Mouse (Mus musculus): ENCODE results near the gene Shisal1. TPM values are rescaled to one million over a fixed set of nuclear protein-coding genes. Genes with fewer than 3 reads are reported as not detected.

Gene Shisal1
- total RNA-seq, 2 experiments from 2014 or later: 2.2 to 2.3 TPM

- DNase-seq: peak in 1 of 2 experiments; percentile 37
- intact Hi-C loops (cut with DNase I): no loop called here
These were observed 19.3 kb downstream of the Shisal1 start for GRCm38 (mm10) chr15:84427624-84428023.

GRCm38 (mm10) chr15:84425733-84426132 lies 21.2 kb downstream of the Shisal1 start:
- intact Hi-C loops (cut with DNase I): no loop called here
- DNase-seq: no peak

GRCm38 (mm10) chr15:84423781-84424180 lies 23.1 kb downstream of the Shisal1 start:
- no peak for DNase-seq
- intact Hi-C loops (cut with DNase I): no loop called here

GRCm38 (mm10) chr15:84418266-84418610 lies 28.7 kb downstream of the Shisal1 start:
- DNase-seq: no peak
- intact Hi-C loops (cut with DNase I): no loop called here

DNA sequence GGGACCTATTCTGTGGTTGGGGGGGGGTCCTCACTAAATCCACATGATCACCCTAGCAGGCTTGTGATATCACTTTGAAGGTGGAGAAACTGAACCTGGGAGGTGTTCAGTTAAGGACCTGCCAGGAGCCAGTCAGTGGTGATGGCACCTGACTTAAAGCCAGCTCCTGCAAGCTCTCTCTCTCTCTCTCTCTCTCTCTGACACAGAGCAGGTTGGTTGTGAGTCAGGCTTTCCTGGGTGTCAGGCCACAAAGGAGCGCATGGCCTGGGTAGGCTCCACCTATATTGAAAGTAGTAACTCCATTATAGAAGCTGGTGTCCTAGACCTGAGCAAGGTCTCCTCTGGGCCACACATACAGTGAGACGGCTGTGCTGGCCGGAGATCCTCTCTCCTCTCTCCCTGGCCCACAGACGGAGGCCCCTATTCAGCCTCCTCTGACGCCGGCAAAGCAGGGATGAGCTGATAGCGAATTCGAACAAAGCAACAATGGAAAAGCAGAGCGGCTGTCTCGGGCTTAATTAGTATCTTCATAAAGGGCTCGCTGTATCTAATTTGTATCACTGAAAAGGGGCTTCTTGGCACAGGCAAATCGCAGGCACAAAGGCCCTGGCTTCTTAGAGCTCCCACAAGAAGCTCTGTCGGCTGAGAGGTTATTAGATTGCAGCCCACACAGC lies 29.2 kb downstream of the Shisal1 start:
- no peak for DNase-seq
- intact Hi-C loops (cut with DNase I): no loop called here

DNA sequence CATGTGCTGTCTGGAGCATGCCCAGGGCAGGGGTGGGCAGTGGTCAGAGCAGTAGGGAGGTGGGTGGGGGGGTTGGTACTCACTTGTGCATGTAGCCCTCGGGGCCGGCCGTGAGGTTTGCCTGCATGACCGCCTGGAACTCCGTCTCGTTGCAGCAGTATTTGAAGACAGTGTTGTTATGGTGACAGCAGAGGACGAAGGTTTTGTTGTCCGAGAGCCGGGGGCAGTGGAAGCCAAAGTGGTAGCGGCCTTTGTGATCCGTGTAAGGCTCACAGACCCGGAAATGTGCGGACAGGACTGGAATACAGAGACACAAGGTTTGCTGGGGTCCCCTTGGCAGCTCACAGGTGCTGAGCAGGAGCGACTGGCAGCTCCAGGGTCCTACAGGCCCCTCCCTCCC lies 29.9 kb downstream of the Shisal1 start:
- intact Hi-C loops (cut with DNase I): no loop called here

GRCm38 (mm10) chr15:84414040-84414848 lies 32.7 kb downstream of the Shisal1 start:
- intact Hi-C loops (cut with DNase I): no loop called here

More for the DNA sequence above, 29.9 kb downstream of the Shisal1 start:
- no peak for DNase-seq

DNA sequence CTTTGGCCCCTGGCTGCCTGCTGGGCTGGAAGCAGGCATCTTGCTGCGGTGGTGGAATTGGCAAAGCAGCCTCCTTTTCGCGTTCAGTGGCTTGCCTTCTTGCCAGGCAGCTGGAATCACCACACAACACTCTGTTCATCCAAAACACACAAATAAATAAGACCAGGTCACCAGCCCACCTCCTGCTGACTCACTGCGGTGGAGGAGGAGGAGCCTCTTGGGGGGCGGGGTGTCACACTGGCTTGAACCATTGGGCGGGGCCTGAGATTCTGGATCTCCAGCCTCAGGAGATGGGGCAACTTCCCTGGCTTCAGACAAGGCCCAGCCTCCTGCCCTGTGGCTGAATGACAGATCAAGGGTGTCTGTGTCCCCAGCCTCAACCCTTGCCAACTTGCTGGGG lies 34.5 kb downstream of the Shisal1 start:
- intact Hi-C loops (cut with DNase I): no loop called here
- peak; percentile 42 for DNase-seq

More at GRCm38 (mm10) chr15:84414040-84414848, 32.7 kb downstream of the Shisal1 start:
- peak in 1 of 2 experiments; percentile 37 for DNase-seq

GRCm38 (mm10) chr15:84410052-84410451 lies 36.8 kb downstream of the Shisal1 start:
- no peak for DNase-seq
- intact Hi-C loops (cut with DNase I): no loop called here

DNA sequence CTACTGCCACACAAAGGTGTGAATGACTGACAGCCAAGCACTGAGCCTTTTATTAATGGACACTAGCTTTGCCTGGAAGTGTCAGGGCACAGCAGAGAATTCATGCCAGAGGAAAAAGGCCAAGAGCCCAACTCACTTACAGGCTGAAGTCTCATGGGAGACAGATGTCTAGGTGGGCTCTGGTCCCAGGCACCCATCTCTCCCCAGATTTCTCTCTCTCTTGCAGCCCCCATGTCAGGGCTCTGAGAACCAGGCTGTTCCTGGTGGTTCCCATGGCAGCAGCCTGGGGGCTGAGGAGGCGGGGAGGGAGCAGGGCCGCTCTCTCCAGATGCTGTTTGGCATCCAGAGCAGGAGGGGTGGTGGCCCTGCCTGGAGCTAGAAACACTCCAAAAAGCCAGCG lies 38.3 kb downstream of the Shisal1 start:
- intact Hi-C loops (cut with DNase I): no loop called here
- no peak for DNase-seq

GRCm38 (mm10) chr15:84405759-84406158 lies 41.1 kb downstream of the Shisal1 start:
- no peak for DNase-seq
- intact Hi-C loops (cut with DNase I): no loop called here

- intact Hi-C loops (cut with DNase I): no loop called here
These were observed 43.3 kb downstream of the Shisal1 start for GRCm38 (mm10) chr15:84403454-84404113.

DNA sequence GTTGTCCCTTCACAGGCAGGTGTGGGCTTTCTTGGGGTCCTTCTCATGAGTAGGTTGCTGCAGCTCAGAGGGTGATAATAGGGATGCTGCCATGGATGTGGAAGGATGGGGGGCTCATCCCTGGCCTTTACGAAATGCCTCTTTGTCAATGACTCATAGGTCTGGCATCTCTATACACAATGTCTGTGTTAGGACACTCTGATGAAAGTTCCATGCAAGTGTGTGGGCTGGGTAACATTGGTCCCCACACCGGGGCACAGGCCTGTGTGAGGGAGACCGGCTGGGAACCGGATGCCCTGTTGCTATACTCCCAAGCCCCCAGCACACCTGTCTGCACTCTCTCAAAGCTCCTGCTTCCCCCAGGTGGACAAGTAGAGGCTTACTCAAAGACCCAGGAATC lies 48.3 kb downstream of the Shisal1 start:
- DNase-seq: no peak
- intact Hi-C loops (cut with DNase I): no loop called here

More at GRCm38 (mm10) chr15:84403454-84404113, 43.3 kb downstream of the Shisal1 start:
- no peak for DNase-seq

DNA sequence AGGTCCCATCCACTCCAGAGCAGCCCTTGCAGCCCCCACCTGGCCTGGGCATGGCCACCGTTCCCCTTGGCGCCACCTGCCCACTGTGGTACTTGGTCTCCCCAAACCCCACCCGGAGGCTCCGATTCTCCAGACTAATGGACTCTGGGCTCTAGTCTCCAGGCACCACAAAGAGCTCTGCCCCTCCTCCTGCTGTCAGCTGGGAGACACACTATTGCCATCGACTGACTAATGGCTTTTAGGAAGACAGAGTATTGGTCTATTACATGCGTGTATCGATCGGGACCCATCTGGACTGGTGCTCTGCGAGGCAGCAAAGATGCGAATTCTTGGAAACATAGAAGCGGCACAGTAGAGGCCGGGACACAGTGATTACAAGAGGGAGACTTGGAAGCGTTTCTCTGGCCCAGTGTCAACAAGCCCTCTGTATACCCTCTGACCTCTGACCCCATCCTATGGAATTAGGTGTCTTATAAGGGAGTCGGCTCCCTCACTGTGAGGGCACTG lies 49.2 kb downstream of the Shisal1 start:
- DNase-seq: no peak
- intact Hi-C loops (cut with DNase I): no loop called here

GRCm38 (mm10) chr15:84395341-84396067 lies 51.4 kb downstream of the Shisal1 start:
- no peak for DNase-seq
- intact Hi-C loops (cut with DNase I): no loop called here

DNA sequence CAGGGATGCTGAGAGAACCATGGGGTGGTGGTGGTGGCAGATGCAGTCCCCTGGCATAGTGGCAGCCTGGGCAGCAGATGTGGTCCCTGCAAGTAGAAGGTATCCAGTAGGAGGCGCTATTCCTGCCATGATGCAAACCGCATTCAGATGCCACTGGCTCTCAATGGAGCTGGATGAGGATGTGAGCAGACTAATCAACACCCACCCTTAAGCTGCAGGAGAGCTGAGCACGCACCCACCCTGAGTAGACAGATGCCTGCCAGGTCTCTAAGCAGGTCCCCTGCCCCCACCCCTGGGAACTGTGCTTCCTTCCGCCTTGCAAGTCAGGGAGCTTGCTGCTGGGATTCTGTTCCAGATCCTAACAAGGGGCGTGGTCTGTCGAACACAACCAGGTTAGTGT lies 53.6 kb downstream of the Shisal1 start:
- DNase-seq: no peak
- intact Hi-C loops (cut with DNase I): no loop called here

GRCm38 (mm10) chr15:84392840-84393239 lies 54.1 kb downstream of the Shisal1 start:
- no peak for DNase-seq
- intact Hi-C loops (cut with DNase I): no loop called here

- intact Hi-C loops (cut with DNase I): no loop called here
- no peak for DNase-seq
These were observed 54.8 kb downstream of the Shisal1 start for GRCm38 (mm10) chr15:84392131-84392530.

DNA sequence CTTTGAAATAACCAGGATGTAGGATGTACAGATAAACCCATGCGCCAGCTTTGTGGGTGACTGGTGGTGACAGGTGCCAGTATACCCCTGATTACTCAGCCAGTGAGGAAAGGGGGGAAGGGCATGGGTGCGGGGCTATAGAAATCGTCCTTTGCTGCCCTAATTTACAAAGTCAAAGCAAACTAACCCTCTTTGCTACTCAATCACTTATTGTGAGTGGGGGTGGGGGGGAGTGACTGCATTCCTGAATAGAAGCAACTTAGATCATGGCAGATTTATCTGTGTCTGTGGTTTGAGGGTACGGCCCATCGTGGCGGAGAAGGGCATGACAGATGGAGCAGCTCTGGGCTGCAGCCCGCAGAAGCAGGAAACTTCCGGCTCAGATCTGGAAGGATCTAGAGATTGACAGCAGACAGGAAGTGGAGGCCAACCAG lies 58.2 kb downstream of the Shisal1 start:
- intact Hi-C loops (cut with DNase I): no loop called here
- no peak for DNase-seq

DNA sequence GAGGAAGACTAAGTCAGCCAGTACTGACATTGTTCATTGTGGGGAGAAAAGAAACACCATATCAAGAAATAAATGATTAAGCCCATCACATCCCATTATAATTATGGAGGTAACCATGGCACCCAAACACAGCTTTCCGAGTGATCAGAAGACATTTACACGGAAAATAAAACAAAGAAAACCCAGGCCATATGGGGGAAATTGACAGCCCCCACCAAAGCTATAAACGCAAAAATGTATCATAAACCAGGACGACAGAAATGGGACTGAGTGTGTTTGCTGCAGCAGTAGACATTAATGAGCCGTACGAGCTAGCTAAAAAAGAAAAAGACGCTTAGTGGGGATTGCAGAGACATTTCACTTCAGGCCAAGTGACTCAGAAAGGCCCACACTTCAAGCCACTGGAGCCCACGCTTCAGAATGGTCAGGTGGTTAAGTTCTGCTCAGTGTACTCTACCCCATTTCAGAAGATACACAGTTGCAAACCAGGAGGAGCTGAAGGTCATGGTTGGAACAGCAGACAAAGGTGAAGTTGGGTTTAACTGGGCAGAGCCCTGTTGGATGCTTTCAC lies 60.8 kb downstream of the Shisal1 start:
- intact Hi-C loops (cut with DNase I): no loop called here
- DNase-seq: no peak
